ENCODE assay signal across 8 mouse cellular contexts in genomic region chr12:89106029-89106733, GRCm38 (mm10).
DNase-seq lines count a peak whose midpoint lies in the region; ATAC-seq and TF ChIP-seq lines count a peak whose summit lies in the region.

No protein-coding gene starts in this region.

- no peak for ATAC-seq in intestine, postnatal 0 days
- ATAC-seq in stomach, embryonic 15.5 days (ENCODE audit: insufficient read depth, low FRiP score, low read depth) = no peak; the same call in 1 of the 2 replicates
- ATAC-seq in erythroblast, adult 5-6 weeks (replicated peaks; ENCODE audit: low FRiP score, poor library complexity, severe bottlenecking) = no peak

- TF ChIP-seq CTCF in intestine, postnatal 0 days (IDR thresholded peaks at IDR 0.05; ENCODE audit: low read depth) = peak; percentile 84

- H3K4me1 ChIP-seq in intestine, postnatal 0 days (replicated peaks; ENCODE audit: control insufficient read depth, insufficient read depth, low read length) = no peaks in the 10 kb centered on the region
- H3K4me1 ChIP-seq in midbrain, embryonic 10.5 days = peaks cover 11% of the 10 kb centered on the region
- H3K4me1 ChIP-seq in stomach, embryonic 15.5 days = 0 out of 2 replicates have a peak, but pooled peaks cover 2% of the 10 kb centered on the region

- H3K36me3 ChIP-seq in intestine, postnatal 0 days (ENCODE audit: control insufficient read depth, insufficient read depth) = no peaks in the 10 kb centered on the region
- no peaks in the 10 kb centered on the region for H3K36me3 ChIP-seq in midbrain, embryonic 10.5 days
- H3K36me3 ChIP-seq in stomach, embryonic 15.5 days = no peaks in the 10 kb centered on the region

- H3K9me3 ChIP-seq in intestine, postnatal 0 days (ENCODE audit: control insufficient read depth) = no peaks in the 10 kb centered on the region
- H3K9me3 ChIP-seq in midbrain, embryonic 10.5 days (replicated peaks) = no peaks in the 10 kb centered on the region
- no peaks in the 10 kb centered on the region for H3K9me3 ChIP-seq in stomach, embryonic 15.5 days

- H3K27ac ChIP-seq in intestine, postnatal 0 days (ENCODE audit: low read depth, low read length) = no peak overlapping the region
- peak overlapping the region; percentile 69; the same call in 1 of the 2 replicates for H3K27ac ChIP-seq in midbrain, embryonic 10.5 days (replicated peaks)
- H3K27ac ChIP-seq in stomach, embryonic 15.5 days = no peak overlapping the region

- no peak overlapping the region for H3K4me2 ChIP-seq in intestine, postnatal 0 days (replicated peaks; ENCODE audit: low read depth)
- H3K4me2 ChIP-seq in stomach, embryonic 15.5 days = peak overlapping the region; percentile 40; the same call in 1 of the 2 replicates

- no peaks in the 10 kb centered on the region for H3K27me3 ChIP-seq in intestine, postnatal 0 days (replicated peaks; ENCODE audit: control insufficient read depth, insufficient read depth, low read length)
- H3K27me3 ChIP-seq in midbrain, embryonic 10.5 days (ENCODE audit: low read depth, poor library complexity, severe bottlenecking) = no peaks in the 10 kb centered on the region
- no peaks in the 10 kb centered on the region for H3K27me3 ChIP-seq in stomach, embryonic 15.5 days (replicated peaks)

- peak; percentile 71 to 86 for DNase-seq in adrenal gland, adult (ENCODE audit: inconsistent age in 2 of 2, low spot score in 1 of 2)
- peak; percentile 39 for DNase-seq in cerebellum, adult 9-11 months
- peak; percentile 68 to 82 for DNase-seq in frontal cortex, postnatal 10 days (ENCODE audit: low spot score in 2 of 2)
- DNase-seq in left cerebral cortex, postnatal 14 days (ENCODE audit: low spot score in 2 of 2) = peak; percentile 89
- peak; percentile 77 for DNase-seq in midbrain, embryonic 10.5 days (ENCODE audit: low spot score)

- no peak overlapping the region for H3K9ac ChIP-seq in intestine, postnatal 0 days (ENCODE audit: low read depth, low read length)
- no peak overlapping the region for H3K9ac ChIP-seq in stomach, embryonic 15.5 days

- intact Hi-C loops in left cerebral cortex, postnatal 14 days (cut with DNase I) = loop anchor here (5.0 to 10.0 kb wide), 4 partner anchors 114 to 701 kb away; no protein-coding TSS in a partner anchor

- H3K4me3 ChIP-seq in intestine, postnatal 0 days (ENCODE audit: low read depth, low read length) = no peak overlapping the region
- H3K4me3 ChIP-seq in midbrain, embryonic 10.5 days = peak overlapping the region; percentile 35
- H3K4me3 ChIP-seq in stomach, embryonic 15.5 days (replicated peaks) = no peak overlapping the region

- WGBS in intestine, postnatal 0 days = 15% methylated on average over 9 of the region's 9 CpGs
- 18% methylated on average over 9 of the region's 9 CpGs for WGBS in midbrain, embryonic 10.5 days
- WGBS in stomach, embryonic 15.5 days = 18% methylated on average over 9 of the region's 9 CpGs

Comparison
In these comparisons a context has a peak if more than half of its experiments do, and no peak if none do; other contexts are left out.
1. DNase-seq: peak in every context shown above with its lines; median percentile 89 in left cerebral cortex, postnatal 14 days; 78 in adrenal gland, adult; 77 in midbrain, embryonic 10.5 days; 75 in frontal cortex, postnatal 10 days; 39 in cerebellum, adult 9-11 months.